Mouse (Mus musculus) midbrain, embryonic 11.5 days (tissue): ENCODE measurements at regions not wholly inside any gene's neighbourhood (a gene's known extent, or its start where the extent isn't known, plus 50 kb on each side); places are given as distances from the start of the nearest gene placed in this dataset.

ENCODE experiments used
- ATAC-seq: fragments of 200-750 bp; cut with Nextera tagmentation; 2 replicates; pipeline ENCODE4 v1.8.0; 2017; ENCODE audit warnings: moderate TSS enrichment, moderate library complexity; ENCODE audit not compliant: low FRiP score
- DNase-seq: peaks from one replicate; pipeline ENCODE4 v3.0.0; 2015; ENCODE audit warnings: low spot score; ENCODE audit errors: missing footprints
- H3K27ac ChIP-seq: fragments of 300-500 bp; sonication (generic); 2 replicates; pipeline ENCODE4 v1.5.1; 2014; ENCODE audit warnings: low read depth, low read length
- H3K27me3 ChIP-seq: fragments of 300-500 bp; sonication (generic); 2 replicates; pipeline ENCODE4 v1.6.1; 2014; ENCODE audit warnings: mild to moderate bottlenecking, low read length, moderate library complexity, mixed read lengths; ENCODE audit not compliant: control insufficient read depth, insufficient read depth
- H3K36me3 ChIP-seq: fragments of 300-500 bp; sonication (generic); 2 replicates; pipeline ENCODE4 v1.6.1; 2014; ENCODE audit warnings: mild to moderate bottlenecking, low read length, moderate library complexity, mixed read lengths; ENCODE audit not compliant: control insufficient read depth, insufficient read depth
- H3K4me1 ChIP-seq: fragments of 300-500 bp; sonication (generic); 2 replicates; pipeline ENCODE4 v1.6.1; 2014; ENCODE audit warnings: low read length; ENCODE audit not compliant: control insufficient read depth, insufficient read depth
- H3K4me2 ChIP-seq: fragments of 300-500 bp; sonication (generic); 2 replicates; pipeline ENCODE4 v1.6.1; 2014; ENCODE audit warnings: mild to moderate bottlenecking, moderate library complexity
- H3K4me3 ChIP-seq: fragments of 300-500 bp; sonication (generic); 2 replicates; pipeline ENCODE4 v1.5.1; 2014; ENCODE audit warnings: low read depth, low read length
- H3K9ac ChIP-seq: fragments of 300-500 bp; sonication (generic); 2 replicates; pipeline ENCODE4 v1.6.1; 2014; ENCODE audit warnings: low read length
- H3K9me3 ChIP-seq: fragments of 300-500 bp; sonication (generic); 2 replicates; pipeline ENCODE4 v1.6.1; 2016; ENCODE audit warnings: low read length; ENCODE audit not compliant: control insufficient read depth
- WGBS: fragments of 180-500 bp; shearing (Covaris S2); extraction: QIAGEN DNeasy Blood & Tissue Kit; methylation state at CpG from one replicate; pipeline ENCODE4 v1.1.7; 2014; 5-methylcytosine and 5-hydroxymethylcytosine counted together

DNA sequence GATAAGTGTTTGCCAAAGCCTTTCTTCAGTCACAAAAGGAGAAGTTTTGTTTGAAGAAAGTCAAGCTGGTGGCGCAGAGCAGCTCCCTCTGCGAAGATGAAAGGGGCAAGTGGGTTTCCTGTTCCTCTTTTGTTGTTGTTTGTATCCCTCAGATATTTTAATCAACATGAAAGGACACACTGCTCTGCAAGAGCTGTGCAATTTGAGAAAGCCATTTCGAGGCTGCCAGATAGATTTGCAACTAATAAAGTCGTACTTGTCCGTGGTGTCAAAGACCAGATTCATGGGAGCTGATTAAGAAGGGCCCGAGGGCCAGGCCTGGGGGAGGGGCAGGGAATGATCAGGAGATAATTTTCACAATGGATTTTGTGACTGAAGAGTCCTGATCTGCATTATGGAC is 177.7 kb downstream of the Pros1 start:
- Histone ChIP-seq H3K4me2 (0 out of 2 replicates have a peak overlapping the region, but pooled peaks have one; percentile 1), H3K27ac (no peak overlapping the region), H3K4me3 (no peak overlapping the region), H3K36me3 (no peaks in the 10 kb centered on the region), H3K27me3 (no peaks in the 10 kb centered on the region; the same call in 1 of the 2 replicates), H3K4me1 (peaks cover 10% of the 10 kb centered on the region), H3K9me3 (no peaks in the 10 kb centered on the region), H3K9ac (no peak overlapping the region)
- 11% methylated on average over 6 of the region's 6 CpGs for WGBS
- DNase-seq, result peak; percentile 89
- peak; percentile 77 for ATAC-seq

DNA sequence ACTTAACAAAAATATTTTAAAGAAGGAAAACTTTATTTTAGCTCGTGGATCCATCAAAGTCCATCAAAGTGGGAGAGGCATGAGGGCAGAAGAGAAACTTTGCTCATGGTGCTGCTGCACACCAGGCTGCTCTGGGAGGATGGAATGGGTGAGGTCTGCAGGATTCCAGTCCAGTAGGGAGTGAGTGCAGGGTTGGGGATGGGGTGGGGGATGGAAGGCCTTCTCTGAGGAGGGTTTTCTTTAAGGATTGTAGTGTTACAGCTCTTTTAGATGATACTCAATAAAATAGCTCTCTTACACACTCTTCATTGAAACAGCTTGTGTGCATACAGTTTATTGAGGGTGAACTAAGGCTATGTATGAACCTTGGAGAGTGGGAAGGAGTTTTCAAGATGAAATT is 195.0 kb downstream of the Pros1 start:
- no peak for ATAC-seq
- 70% methylated on average over 1 of the region's 1 CpGs for WGBS
- Histone ChIP-seq H3K4me2 (no peak overlapping the region), H3K36me3 (no peaks in the 10 kb centered on the region), H3K4me3 (no peak overlapping the region), H3K4me1 (no peaks in the 10 kb centered on the region), H3K27ac (no peak overlapping the region), H3K9me3 (no peaks in the 10 kb centered on the region), H3K9ac (no peak overlapping the region), H3K27me3 (no peaks in the 10 kb centered on the region)
- DNase-seq, result peak; percentile 37

DNA sequence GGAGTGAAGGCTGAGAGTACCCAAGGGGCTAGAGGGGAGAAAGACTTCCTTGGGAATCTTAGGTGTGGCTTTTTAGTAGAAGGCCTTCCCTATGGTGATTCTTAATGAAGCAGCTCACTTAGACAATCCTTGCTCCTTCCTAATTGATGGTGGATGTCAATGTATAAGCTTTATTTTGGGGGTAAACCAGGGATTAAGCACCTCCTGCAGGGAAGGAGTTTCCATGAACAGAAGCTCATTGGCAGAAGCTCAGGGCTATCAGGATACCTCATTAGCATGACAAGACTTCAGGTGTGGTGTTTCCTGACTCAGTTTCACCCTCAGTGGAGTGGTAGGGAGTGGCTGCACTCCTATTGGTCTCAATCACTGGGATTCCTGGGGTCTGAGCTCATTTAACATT is 208.8 kb downstream of the Pros1 start:
- Histone ChIP-seq H3K4me1 (no peaks in the 10 kb centered on the region), H3K36me3 (no peaks in the 10 kb centered on the region), H3K27me3 (no peaks in the 10 kb centered on the region), H3K4me2 (no peak overlapping the region), H3K27ac (no peak overlapping the region), H3K9me3 (no peaks in the 10 kb centered on the region), H3K4me3 (no peak overlapping the region), H3K9ac (no peak overlapping the region)
- DNase-seq (no peak), ATAC-seq (no peak)

DNA sequence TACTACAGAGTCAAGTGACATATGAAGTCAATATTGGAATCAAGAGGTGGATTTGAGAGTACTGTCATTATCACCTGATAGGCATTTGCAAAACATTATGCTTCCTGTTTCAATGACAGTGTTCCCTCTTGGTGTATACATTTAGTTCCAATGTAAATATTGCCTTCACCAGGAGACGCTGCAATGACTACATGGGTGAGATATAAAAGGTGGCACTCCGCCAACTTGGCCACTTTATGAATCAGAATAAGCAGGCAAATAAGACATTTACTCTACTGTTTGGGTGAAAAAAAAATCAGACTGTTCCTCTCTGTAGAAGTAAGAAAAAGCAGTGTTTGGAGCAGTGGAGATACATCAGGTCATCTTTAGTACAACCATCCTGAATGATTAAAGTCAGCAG is 215.9 kb downstream of the Pros1 start:
- Histone ChIP-seq H3K9ac (no peak overlapping the region), H3K4me1 (no peaks in the 10 kb centered on the region), H3K27me3 (no peaks in the 10 kb centered on the region), H3K9me3 (no peaks in the 10 kb centered on the region), H3K4me2 (no peak overlapping the region), H3K4me3 (no peak overlapping the region), H3K36me3 (no peaks in the 10 kb centered on the region), H3K27ac (no peak overlapping the region)
- DNase-seq, result no peak
- WGBS, result 90% methylated on average over 2 of the region's 2 CpGs
- no peak for ATAC-seq

DNA sequence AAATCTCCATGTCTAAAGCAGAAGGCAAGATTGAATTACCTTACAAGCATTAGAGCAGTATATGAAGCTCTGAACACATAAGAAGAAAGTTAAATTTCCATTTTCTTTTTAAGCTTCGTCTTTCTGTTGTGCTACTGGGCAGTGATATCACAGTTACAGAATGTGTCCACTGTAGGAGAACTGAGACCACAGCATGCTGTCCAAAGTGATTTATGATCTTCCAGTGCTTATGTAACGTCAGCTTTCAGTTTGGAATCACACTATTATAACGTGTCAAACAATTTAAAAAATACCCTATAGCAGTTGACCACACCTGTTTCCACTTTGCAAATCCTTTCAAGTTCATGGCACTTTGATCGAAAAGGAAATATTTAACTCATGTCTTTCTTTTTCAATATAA is 221.7 kb downstream of the Pros1 start:
- DNase-seq (no peak), ATAC-seq (no peak)
- H3K9ac ChIP-seq, result no peak overlapping the region
- H3K27me3 ChIP-seq, result no peaks in the 10 kb centered on the region
- WGBS, result 91% methylated on average over 4 of the region's 4 CpGs
- no peaks in the 10 kb centered on the region for H3K4me1 ChIP-seq
- no peak overlapping the region for H3K27ac ChIP-seq
- H3K9me3 ChIP-seq, result no peaks in the 10 kb centered on the region
- no peak overlapping the region for H3K4me2 ChIP-seq
- H3K36me3 ChIP-seq, result no peaks in the 10 kb centered on the region
- no peak overlapping the region for H3K4me3 ChIP-seq

DNA sequence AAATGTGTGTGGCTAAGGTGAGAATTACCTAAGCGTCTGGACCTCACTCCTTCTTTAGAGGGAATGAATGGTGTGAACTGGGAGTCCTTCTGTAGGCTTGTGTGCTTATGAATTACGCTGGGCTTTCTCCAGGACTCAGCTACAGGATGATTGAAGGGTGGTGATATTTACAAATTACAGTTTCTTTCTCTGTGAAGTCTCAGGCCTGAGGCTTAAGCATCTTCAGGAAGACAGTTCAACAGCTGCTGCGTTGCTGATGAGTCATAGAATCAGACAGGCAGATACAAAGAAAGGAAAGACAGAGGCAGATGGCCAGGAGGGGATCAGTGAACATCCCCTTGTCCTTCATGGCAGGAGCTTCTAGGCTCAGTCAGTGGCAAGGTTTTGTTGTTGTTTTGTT is 227.3 kb downstream of the Pros1 start:
- no peak overlapping the region for H3K4me3 ChIP-seq
- no peak overlapping the region for H3K4me2 ChIP-seq
- peaks cover 3% of the 10 kb centered on the region; the same call in 1 of the 2 replicates for H3K4me1 ChIP-seq
- WGBS, result 71% methylated on average over 3 of the region's 3 CpGs
- H3K9ac ChIP-seq, result no peak overlapping the region
- no peaks in the 10 kb centered on the region for H3K9me3 ChIP-seq
- DNase-seq (peak; percentile 75), ATAC-seq (0 out of 2 replicates have a peak, but pooled peaks have one; percentile 48)
- peaks cover 18% of the 10 kb centered on the region for H3K27me3 ChIP-seq
- H3K36me3 ChIP-seq, result no peaks in the 10 kb centered on the region
- no peak overlapping the region for H3K27ac ChIP-seq

DNA sequence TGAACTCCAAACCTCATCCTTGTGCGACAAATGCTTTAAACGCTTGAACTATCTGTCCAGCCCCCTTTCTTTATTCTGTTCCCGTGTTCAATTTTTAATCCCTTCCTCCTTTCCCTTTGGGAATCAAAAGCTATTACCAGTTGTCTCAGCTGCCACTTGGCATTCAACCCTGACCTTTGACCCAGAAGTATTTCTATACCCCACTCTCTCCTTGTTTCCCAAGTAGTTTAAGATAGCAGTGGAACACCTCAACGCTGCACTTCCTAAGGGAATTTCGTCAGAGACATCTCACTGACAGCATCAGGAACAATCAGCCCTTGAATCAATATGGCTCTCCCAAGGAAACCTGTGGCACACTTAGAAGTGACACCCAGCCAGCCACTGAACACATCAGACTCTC is 229.1 kb downstream of the Pros1 start:
- DNase-seq (peak; percentile 78), ATAC-seq (peak; percentile 52; the same call in 1 of the 2 replicates)
- WGBS, result 43% methylated on average over 5 of the region's 5 CpGs
- H3K4me3 ChIP-seq, result no peak overlapping the region
- no peak overlapping the region for H3K27ac ChIP-seq
- H3K4me2 ChIP-seq, result no peak overlapping the region
- H3K27me3 ChIP-seq, result peaks cover 28% of the 10 kb centered on the region
- H3K4me1 ChIP-seq, result peaks cover 3% of the 10 kb centered on the region; the same call in 1 of the 2 replicates
- H3K36me3 ChIP-seq, result no peaks in the 10 kb centered on the region
- H3K9me3 ChIP-seq, result no peaks in the 10 kb centered on the region
- H3K9ac ChIP-seq, result no peak overlapping the region

DNA sequence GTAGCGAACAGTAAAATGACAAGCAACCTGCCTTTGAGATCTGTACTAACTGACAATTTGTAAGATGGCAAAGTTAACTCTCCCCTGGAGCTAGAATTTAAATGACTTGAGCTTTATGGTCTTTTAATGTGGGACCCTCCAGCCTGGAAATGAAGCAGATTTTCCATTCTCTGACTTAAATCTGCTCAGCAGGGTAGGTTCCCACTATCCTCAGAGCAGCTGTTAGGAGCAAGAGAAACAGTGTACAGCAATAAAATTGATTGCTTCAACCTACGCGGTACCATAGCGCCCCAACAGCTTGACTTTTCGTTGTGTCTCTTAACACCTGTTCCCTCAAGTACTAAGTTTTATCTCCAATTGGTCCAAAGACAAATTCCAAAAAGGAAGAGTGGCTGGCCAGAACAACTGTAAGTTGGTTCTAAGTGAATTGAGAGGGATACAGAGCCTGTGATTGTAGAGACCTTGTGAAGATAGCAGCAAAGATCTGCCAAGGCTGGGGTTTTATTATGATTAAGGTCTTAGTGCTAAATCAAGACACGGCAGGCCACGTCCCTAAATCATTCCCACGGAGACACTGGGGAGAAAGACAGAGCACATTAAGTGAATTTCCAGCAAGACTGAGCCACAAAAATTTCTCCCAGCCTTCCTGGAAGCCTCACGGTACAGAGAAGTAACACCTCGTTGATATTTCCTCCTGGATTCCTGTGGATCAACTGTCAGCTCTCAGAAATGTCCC is 230.1 kb downstream of the Pros1 start:
- no peak for ATAC-seq
- no peak overlapping the region for H3K4me3 ChIP-seq
- peaks cover 38% of the 10 kb centered on the region for H3K27me3 ChIP-seq
- no peak overlapping the region for H3K9ac ChIP-seq
- no peaks in the 10 kb centered on the region for H3K36me3 ChIP-seq
- 87% methylated on average over 10 of the region's 10 CpGs for WGBS
- DNase-seq, result peak; percentile 81
- H3K27ac ChIP-seq, result no peak overlapping the region
- no peaks in the 10 kb centered on the region for H3K9me3 ChIP-seq
- peaks cover 3% of the 10 kb centered on the region; the same call in 1 of the 2 replicates for H3K4me1 ChIP-seq
- no peak overlapping the region for H3K4me2 ChIP-seq

DNA sequence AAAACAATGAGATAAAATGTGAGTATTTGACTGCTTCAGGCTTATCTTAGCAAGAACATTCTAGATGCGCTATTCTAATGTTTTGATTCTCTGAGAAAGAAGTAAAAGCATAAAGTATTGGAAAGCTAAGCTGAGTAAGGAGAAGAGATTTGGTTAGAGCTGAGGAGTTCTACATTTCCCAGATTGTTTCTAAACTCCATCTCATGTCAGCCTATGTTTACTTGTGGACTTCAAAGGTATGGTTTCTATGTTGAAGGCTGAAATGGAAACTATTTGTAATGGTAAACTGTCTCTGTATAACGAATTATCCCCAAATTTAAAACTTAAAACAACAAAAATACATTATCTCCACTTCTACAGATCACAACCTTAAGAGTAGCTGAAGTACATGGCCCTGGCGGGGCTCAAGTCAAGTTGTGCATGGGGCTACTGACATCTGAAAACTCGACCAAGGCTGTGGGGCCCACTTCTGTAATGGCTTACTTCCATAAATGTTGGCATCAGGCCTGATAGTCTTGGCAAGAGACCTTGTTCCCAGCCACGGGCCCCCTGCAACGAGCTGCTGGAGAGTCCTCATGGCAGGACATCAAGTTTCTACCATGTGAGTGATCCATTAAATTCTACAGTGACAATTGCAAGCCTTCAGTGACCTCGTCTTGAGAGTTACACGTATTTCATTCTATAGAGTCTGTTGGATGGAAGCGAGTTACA is 232.1 kb downstream of the Pros1 start:
- WGBS, result 85% methylated on average over 9 of the region's 9 CpGs
- H3K9ac ChIP-seq, result no peak overlapping the region
- peaks cover 3% of the 10 kb centered on the region for H3K4me1 ChIP-seq
- DNase-seq (no peak), ATAC-seq (no peak)
- no peaks in the 10 kb centered on the region for H3K9me3 ChIP-seq
- H3K4me3 ChIP-seq, result no peak overlapping the region
- peaks cover 47% of the 10 kb centered on the region for H3K27me3 ChIP-seq
- no peaks in the 10 kb centered on the region for H3K36me3 ChIP-seq
- no peak overlapping the region for H3K4me2 ChIP-seq
- no peak overlapping the region for H3K27ac ChIP-seq
